Mouse (Mus musculus) liver, adult 2 months (tissue): ENCODE data around the gene Arhgef40.

Experiments
- CTCF ChIP-seq: fragments of 200-500 bp; IDR thresholded peaks from 2 replicates; pipeline ENCODE4 v1.5.1; 2011; ENCODE audit warnings: low read depth, low read length, control low read depth
- POLR2A ChIP-seq: fragments of 200-500 bp; IDR thresholded peaks from 2 replicates; pipeline ENCODE4 v1.6.1; 2011; ENCODE audit warnings: low read length, control low read depth; ENCODE audit not compliant: insufficient read depth; ENCODE audit errors: extremely low read depth

GRCm38 (mm10) chr14:51987177-51987576 lies 2.7 kb downstream of the Arhgef40 start:
- TF ChIP-seq CTCF (no peak), POLR2A (no peak)
